Mouse (Mus musculus) B cell, adult (primary cell): ENCODE results near the gene Smo. TPM values are rescaled to one million over a fixed set of nuclear protein-coding genes. Genes with fewer than 3 reads are reported as not detected.

Experiments used
- total RNA-seq: library from RNA; stranded (reverse); gene quantifications from 4 replicates; pipeline ENCODE4 v1.2.4, GENCODE M21; 2023; ENCODE audit not compliant: inconsistent age

Smo gene
- 0.16 to 0.18 TPM (median 0.18 TPM) in 3 of 4 replicates, not detected in the other for total RNA-seq

DNA sequence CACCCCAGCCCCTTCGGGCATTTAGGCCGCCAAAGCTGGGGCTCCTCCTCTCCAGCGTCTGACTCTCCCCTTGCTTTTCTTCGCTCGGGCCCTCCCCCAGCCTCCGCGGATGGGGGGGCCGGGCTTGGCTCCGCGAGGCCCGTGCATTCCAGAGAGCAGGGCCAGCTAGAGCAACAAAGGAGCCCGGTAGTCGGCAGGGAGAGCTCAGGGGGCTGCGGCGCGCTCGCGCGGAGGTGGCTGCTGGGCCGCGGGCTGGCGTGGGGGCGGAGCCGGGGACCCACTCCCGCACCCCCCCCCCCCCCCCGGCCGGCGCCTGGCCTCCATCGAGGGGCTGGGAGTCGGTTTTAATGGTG lies at the start of gene Smo:
Smo (plus strand) TSS at position 168 of the 353 bp plus-strand sequence.

DNA sequence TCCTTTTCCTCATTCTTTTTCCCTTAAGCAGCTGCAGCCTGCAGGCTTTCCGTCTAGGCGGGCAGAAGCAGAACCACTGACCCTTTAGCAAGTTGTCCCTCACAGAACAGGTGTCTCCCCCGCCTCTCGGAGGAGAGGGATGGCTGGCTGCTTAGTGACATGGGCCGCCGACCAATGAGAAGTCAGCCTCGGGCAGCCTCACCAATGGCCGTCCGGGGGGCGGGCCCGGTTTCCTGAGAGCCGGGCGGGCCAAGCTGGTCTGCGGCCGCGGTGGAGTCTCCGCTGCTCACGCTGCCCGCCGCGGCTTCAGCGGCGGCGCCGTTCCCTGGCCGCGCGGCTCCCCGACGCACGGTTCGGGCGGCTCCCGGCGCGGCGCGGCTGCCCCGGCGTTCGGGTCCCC lies 41.4 kb upstream of the Smo start, which contains the start of gene Tspan33:
Tspan33 (plus strand) TSS at position 270 of the 400 bp plus-strand sequence.

GRCm38 (mm10) chr6:29767813-29768660 lies 32.7 kb downstream of the Smo start, which contains the start of gene Ahcyl2:
TSS of gene Ahcyl2 (plus strand) at chr6:29768011.

Other genes with a start within 250 kb of the Smo start
- 1.2 TPM in 1 of 4 replicates, not detected in the others for gene Kcp, start 227.6 kb upstream of the Smo start, total RNA-seq
- gene Irf5, start 208.9 kb upstream of the Smo start, total RNA-seq, result 252 to 274 TPM (median 255 TPM) in 4 replicates
- gene Tnpo3, start 125.6 kb upstream of the Smo start, total RNA-seq, result 71.8 to 80.2 TPM (median 75.9 TPM) in 4 replicates
- gene Tspan33, start 41.3 kb upstream of the Smo start, total RNA-seq, result 0.51 to 0.96 TPM (median 0.64 TPM) in 4 replicates
- 57.9 to 62.0 TPM (median 60.2 TPM) in 4 replicates for gene Ahcyl2, start 32.5 kb downstream of the Smo start, total RNA-seq
- 0.22 to 0.66 TPM (median 0.41 TPM) in 4 replicates for gene Strip2, start 181.5 kb downstream of the Smo start, total RNA-seq